Mouse (Mus musculus) lung, adult 2 months (tissue): Measurements from ENCODE around the gene Tmem54.

Experiments used
- CTCF ChIP-seq: fragments of 200-500 bp; IDR thresholded peaks from 2 replicates; pipeline ENCODE4 v1.5.1; 2011; ENCODE audit warnings: mild to moderate bottlenecking, low read length, control low read depth; ENCODE audit not compliant: insufficient read depth
- POLR2A ChIP-seq: fragments of 200-500 bp; IDR thresholded peaks from 2 replicates; pipeline ENCODE4 v1.6.1; 2011; ENCODE audit warnings: low read depth, mild to moderate bottlenecking, control low read depth, low read length, borderline replicate concordance; ENCODE audit errors: extremely low read depth

- no peak for TF ChIP-seq CTCF
- no peak for TF ChIP-seq POLR2A
Observed at GRCm38 (mm10) chr4:129137392-129138321, 32.3 kb downstream of the Tmem54 start.
